Mouse (Mus musculus): ENCODE data around the gene Grik4.

Gene Grik4

GRCm38 (mm10) chr9:42742385-42742784 is 201.9 kb downstream of the Grik4 start:
- no peak for DNase-seq (ENCODE audit: low spot score)

- DNase-seq (ENCODE audit: low spot score) = no peak
Observed at GRCm38 (mm10) chr9:42736697-42737335, 207.5 kb downstream of the Grik4 start.

GRCm38 (mm10) chr9:42735086-42735485 is 209.2 kb downstream of the Grik4 start:
- no peak for DNase-seq (ENCODE audit: low spot score)

GRCm38 (mm10) chr9:42732731-42733318 is 211.5 kb downstream of the Grik4 start:
- no peak for DNase-seq (ENCODE audit: low spot score)

DNA sequence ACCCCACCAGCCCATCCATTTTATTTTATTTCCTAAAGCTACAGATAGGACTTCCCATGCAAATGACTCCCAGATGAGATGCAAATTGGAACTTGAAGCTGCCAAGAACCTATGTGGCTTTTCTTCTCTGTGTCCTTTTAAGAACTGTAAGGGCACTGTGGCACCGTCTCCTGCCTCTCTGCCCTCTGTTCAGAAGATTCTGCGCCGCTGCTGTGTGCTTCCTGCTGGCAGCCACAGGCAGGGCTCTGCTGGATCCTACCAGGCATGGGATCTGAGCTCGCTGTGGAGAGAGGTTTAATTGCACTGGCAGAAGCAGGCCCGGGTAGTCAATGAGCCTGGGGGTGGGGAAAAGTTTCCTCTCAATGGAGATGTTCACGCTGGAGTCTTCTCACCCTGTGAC is 215.8 kb downstream of the Grik4 start:
- no peak for DNase-seq (ENCODE audit: low spot score)

DNA sequence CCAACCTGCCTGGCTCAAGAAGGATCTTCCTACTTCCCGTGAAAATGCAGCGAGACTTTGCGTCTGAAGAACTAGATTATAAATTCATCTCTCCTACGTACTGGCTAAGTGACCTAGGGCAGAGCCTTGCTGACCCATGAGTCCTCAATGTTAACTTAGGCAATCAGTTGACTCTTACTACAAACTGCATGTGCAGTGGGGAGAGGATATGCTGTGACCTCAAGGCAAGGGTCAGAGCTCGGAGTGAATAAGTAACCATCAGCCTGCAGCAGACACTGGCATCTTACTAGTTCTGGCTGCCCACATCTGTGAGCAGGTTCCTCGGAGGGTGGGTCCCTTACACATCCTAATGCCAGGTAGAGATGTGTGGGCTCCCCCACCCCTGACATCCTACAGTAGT is 216.6 kb downstream of the Grik4 start:
- DNase-seq (ENCODE audit: low spot score) = no peak

- no peak for DNase-seq (ENCODE audit: low spot score)
Observed at GRCm38 (mm10) chr9:42727186-42727585, 217.1 kb downstream of the Grik4 start.

DNA sequence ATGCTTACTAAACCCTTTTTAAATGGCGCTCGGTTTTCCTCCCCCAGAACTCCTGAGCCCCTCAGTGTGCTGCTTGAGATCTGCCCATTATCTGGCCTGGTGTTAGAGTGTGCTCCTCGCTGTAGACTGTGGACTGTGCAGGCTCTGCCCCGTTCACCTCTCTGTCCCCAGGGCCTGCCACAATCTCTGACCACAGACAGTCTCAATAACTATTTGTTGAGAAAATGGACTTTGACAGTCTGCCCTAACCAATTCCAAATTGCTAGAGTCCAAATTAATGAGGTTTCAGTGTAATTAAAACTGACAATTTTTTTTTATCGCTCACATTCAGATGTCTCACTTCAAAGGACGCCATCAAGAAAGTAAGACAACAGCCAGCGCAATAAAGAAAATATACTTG is 220.2 kb downstream of the Grik4 start:
- no peak for DNase-seq (ENCODE audit: low spot score)

GRCm38 (mm10) chr9:42722501-42722900 is 221.8 kb downstream of the Grik4 start:
- DNase-seq (ENCODE audit: low spot score) = no peak

DNA sequence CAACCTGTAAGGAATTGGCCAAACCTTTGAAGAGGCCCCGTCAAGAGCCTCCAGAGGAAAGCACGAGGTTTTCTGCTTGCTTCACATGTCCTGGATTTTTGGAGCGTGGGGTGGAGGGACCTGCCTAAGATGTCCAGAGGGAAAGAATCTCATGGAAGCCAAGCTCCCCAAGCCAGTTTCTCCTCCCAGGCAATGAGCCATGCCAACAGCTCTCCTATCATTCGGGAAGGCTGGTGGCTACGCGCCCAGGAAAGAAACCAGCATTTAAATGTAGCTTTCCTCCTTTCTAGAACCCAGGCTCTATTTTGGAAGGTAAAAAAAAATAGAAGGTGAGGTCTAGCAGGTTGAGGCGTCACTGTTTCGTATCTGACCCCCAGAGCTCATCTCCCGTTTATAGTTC is 222.6 kb downstream of the Grik4 start:
- no peak for DNase-seq (ENCODE audit: low spot score)

- no peak for DNase-seq (ENCODE audit: low spot score)
Observed at GRCm38 (mm10) chr9:42721146-42721545, 223.1 kb downstream of the Grik4 start.

- DNase-seq (ENCODE audit: low spot score) = no peak
Observed at GRCm38 (mm10) chr9:42713912-42714311, 230.4 kb downstream of the Grik4 start.

GRCm38 (mm10) chr9:42705848-42706247 is 238.4 kb downstream of the Grik4 start:
- DNase-seq (ENCODE audit: low spot score) = no peak

GRCm38 (mm10) chr9:42703191-42703854 is 241.0 kb downstream of the Grik4 start:
- no peak for DNase-seq (ENCODE audit: low spot score)

DNA sequence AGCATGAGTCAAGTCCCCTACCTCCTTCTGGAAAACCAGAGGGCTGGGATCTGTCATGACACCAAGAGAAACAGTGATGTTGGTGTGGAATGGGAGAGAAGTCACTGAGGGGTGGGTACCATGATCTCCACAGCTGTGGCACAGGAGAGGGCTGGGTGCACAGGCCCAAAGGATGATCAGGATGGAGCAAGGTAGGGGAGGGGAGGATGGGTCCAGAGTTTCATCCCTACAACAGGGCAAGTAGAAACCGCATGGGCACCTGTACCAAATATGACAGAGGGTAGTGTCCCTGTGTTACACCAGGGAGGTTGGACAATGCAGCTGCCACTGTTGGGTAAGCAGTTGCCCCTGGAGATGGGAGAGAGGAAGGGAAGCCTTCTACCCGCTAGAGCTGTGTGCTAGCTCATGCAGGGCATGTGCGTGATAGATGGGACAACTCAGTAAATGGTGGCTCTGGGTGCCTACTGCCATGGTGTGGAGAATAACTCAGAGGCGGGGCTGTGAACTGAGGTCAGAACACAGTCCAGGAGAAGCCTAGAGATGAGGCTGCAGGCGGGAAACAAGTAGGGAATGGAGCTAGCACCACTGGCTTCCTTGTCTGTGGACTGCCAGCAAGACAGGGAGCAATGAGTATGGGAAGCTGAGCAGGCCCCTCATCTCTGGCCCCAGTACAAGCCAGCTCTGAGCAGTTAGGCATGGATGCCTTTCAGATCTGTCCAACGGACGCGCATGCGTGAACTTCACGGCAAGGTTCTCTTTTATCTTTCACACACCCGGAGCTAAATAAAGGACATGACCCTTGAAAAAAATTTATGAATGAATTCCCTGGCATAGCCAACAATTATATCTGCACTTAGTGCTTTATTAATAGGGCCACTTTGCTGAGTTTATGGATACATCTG is 241.8 kb downstream of the Grik4 start:
- DNase-seq (ENCODE audit: low spot score) = no peak

- no peak for DNase-seq (ENCODE audit: low spot score)
Observed at GRCm38 (mm10) chr9:42701729-42702128, 242.6 kb downstream of the Grik4 start.

GRCm38 (mm10) chr9:42693024-42693423 is 251.3 kb downstream of the Grik4 start:
- DNase-seq (ENCODE audit: low spot score) = no peak

GRCm38 (mm10) chr9:42688143-42688542 is 256.1 kb downstream of the Grik4 start:
- peak; percentile 7 for DNase-seq (ENCODE audit: low spot score)

DNA sequence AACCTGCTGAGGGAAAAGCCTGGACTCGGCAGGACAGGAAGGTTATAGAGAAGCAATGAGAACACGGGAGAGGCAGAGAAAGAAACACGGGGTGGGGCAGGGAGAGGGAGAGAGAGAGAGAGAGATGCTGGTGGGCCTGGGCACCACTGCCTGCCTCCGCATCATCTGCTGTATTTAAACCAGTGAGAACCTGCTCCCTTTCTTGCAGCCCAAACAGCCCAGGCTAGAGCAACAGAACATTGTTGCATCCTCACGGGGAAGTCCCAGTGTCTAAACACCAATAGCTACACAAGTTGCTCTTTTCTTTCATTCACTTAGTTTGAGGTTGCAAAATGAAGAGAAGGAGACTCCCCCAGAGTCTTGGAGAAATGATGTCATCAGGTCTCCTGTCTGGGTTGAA is 258.2 kb downstream of the Grik4 start:
- no peak for DNase-seq (ENCODE audit: low spot score)

GRCm38 (mm10) chr9:42674017-42674412 is 270.3 kb downstream of the Grik4 start:
- no peak for DNase-seq (ENCODE audit: low spot score)

DNA sequence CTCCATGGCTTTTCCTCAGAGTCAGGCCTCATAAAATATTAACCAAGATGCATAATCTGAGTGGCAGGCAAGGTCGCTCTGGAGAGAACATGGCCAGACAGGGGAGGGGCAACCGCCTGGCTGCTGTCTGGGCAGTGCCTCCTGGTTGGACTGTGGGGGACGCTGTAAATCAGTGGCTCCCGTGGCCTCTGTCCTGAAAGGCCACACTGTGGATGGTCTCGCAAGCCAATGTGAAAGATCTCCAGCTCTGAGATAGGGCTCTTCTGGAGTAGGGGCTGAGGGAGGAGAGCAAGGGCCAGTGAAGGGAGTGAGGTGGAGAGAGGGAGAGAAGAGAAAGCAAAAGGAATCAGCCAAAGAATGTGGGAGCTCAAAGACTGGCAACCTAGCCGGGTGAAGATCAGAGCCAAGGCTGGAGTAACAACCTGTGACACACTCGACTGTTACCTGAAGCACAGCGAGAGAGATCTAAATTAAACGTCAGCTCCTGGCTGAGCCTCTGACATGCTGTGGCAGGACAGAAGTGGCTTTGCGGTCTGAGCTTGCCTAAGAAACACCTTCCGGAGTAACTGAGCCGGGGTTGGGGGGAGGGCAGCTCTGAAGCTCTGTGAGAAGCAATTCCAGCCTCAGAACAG is 270.8 kb downstream of the Grik4 start:
- no peak for DNase-seq (ENCODE audit: low spot score)

DNA sequence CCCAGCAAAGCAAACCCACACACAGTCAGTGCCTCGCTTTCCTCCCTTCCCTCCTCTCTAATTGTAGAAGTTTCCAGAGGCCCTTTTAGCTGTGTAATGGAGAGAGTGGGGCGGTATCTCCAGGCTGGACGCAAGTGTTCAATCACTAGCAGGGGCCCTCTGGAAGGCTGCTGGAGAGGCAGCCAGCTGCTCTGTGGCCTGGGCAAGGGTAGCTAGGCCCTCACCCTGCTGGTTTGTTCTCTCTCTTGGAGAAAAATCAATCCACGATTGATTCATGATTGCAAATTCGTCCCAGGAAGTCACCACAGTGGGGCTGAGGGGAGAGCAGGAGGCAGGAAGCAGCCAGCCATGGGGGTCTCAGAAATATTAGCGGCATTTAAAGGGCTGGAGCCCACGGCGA is 271.3 kb downstream of the Grik4 start:
- DNase-seq (ENCODE audit: low spot score) = no peak

All from spleen, adult 12 weeks (tissue).